Mouse (Mus musculus): ENCODE measurements around the gene Lats1.

DNA sequence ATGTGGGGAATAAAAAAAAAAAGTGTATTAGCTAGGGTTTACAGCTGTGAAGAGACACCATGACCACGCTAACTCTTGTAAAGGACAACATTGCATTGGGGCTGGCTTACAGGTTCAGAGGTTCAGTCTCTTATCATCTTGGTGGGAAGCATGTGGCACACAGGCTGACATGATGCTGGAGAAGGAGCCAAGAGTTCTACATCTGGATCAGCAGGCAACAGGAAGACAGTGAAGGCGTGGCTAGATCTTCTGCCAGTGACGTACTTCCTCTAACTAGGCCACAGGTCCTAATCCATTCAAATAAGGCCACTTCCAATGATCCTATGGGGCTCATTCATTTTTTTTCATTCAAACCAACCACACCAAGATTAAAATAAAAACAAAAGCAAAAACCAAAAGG is 19.1 kb downstream of the Lats1 start:
- TF ChIP-seq CTCF (IDR thresholded peaks at IDR 0.05; ENCODE audit: low read depth), result no peak
- TF ChIP-seq EP300 (IDR thresholded peaks at IDR 0.05; ENCODE audit: low read depth), result no peak

Data from liver, postnatal 0 days (tissue).